Mouse (Mus musculus) intestine, embryonic 14.5 days (tissue): ENCODE results near the gene Fam19a4. TPM values are rescaled to one million over a fixed set of nuclear protein-coding genes. Genes with fewer than 3 reads are reported as not detected.
"Not testable (repeated sequence)": the region's sequence is repeated elsewhere in the genome, so short reads cannot be mapped to it uniquely, and the experiment has no call there.

Experiments used
- ATAC-seq: fragments of 200-750 bp; cut with Nextera tagmentation; replicated peaks from 2 replicates; pipeline ENCODE4 v1.8.0; 2017; ENCODE audit warnings: low read depth, moderate number of reproducible peaks, moderate TSS enrichment, moderate library complexity; ENCODE audit not compliant: low FRiP score, low TSS enrichment
- DNase-seq: peaks from one replicate; pipeline ENCODE4 v3.0.0-alpha.2; 2018; ENCODE audit warnings: low spot score
- H3K27ac ChIP-seq: fragments of 300-500 bp; sonication (generic); 2 replicates; pipeline ENCODE4 v1.5.1; 2014; ENCODE audit warnings: low read depth, mild to moderate bottlenecking, control low read depth
- H3K27me3 ChIP-seq: fragments of 300-500 bp; sonication (generic); replicated peaks from 2 replicates; pipeline ENCODE4 v1.6.1; 2014; ENCODE audit warnings: low read length, control low read depth; ENCODE audit not compliant: control insufficient read depth, insufficient read depth
- H3K36me3 ChIP-seq: fragments of 300-500 bp; sonication (generic); 2 replicates; pipeline ENCODE4 v1.6.1; 2014; ENCODE audit warnings: low read length, control low read depth; ENCODE audit not compliant: control insufficient read depth, insufficient read depth
- H3K4me1 ChIP-seq: fragments of 300-500 bp; sonication (generic); replicated peaks from 2 replicates; pipeline ENCODE4 v1.6.1; 2014; ENCODE audit warnings: low read length, control low read depth, mixed read lengths; ENCODE audit not compliant: control insufficient read depth, insufficient read depth
- H3K4me2 ChIP-seq: fragments of 300-500 bp; sonication (generic); 2 replicates; pipeline ENCODE4 v1.6.1; 2014; ENCODE audit warnings: low read length
- H3K4me3 ChIP-seq: fragments of 300-500 bp; sonication (generic); 2 replicates; pipeline ENCODE4 v1.5.1; 2014; ENCODE audit warnings: low read depth, low read length, control low read depth, mixed read lengths
- H3K9ac ChIP-seq: fragments of 300-500 bp; sonication (generic); 2 replicates; pipeline ENCODE4 v1.6.1; 2014; ENCODE audit warnings: mild to moderate bottlenecking, low read length
- H3K9me3 ChIP-seq: fragments of 300-500 bp; sonication (generic); 2 replicates; pipeline ENCODE4 v1.6.1; 2016; ENCODE audit warnings: low read length, control low read depth; ENCODE audit not compliant: control insufficient read depth
- WGBS: fragments of 180-500 bp; shearing (Covaris S2); extraction: QIAGEN DNeasy Blood & Tissue Kit; methylation state at CpG from one replicate; pipeline ENCODE4 v1.1.7; 2014; 5-methylcytosine and 5-hydroxymethylcytosine counted together
- polyA plus RNA-seq: library from polyadenylated mRNA; unstranded; fragments of >200 nt; fragmentation: Nextera tagmentation; extraction: Ambion mirVana; gene quantifications from 2 replicates; pipeline ENCODE4 v1.2.1, GENCODE M21; 2014

Gene Fam19a4
- polyA plus RNA-seq, 1 experiment from 2014 or later, result not detected

GRCm38 (mm10) chr6:97005038-97005437 lies 55.2 kb downstream of the Fam19a4 start:
- no peaks in the 10 kb centered on the region for H3K9me3 ChIP-seq
- no peak overlapping the region for H3K4me2 ChIP-seq
- H3K27me3 ChIP-seq, result no peaks in the 10 kb centered on the region
- no peak overlapping the region for H3K9ac ChIP-seq
- WGBS, result 15% methylated on average over 11 of the region's 11 CpGs
- no peak for ATAC-seq
- no peak overlapping the region for H3K27ac ChIP-seq
- no peaks in the 10 kb centered on the region for H3K4me1 ChIP-seq
- peak; percentile 65 for DNase-seq
- H3K4me3 ChIP-seq, result no peak overlapping the region
- H3K36me3 ChIP-seq, result no peaks in the 10 kb centered on the region

DNA sequence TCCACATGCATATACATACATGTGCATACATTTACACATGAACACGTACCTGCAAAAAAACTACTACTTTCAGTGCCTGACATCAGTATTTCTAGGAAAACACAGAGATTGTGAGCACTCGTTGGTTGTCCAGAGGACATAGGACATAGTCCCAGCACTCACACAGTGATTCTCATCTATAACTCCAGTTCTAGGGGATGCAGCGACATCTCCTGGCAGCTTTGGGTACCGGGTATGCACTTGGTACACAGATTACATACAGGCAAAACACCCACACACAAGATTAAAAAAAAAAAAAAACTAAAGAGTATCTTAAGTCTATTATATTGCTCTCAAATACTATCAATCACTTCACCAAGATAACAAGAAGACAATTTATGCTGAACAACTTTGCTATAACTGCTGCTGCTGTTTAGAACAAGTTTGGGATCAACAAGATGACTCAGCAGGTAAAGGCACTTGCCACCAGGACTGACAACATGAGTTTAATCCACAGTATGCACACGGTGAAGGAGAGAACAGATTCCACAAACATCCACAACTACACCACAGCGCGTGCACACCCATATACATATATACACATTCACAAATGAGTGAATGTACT lies 64.6 kb downstream of the Fam19a4 start:
- no peak for ATAC-seq
- WGBS, result 88% methylated on average over 7 of the region's 7 CpGs
- Histone ChIP-seq H3K4me3 (no peak overlapping the region), H3K4me2 (no peak overlapping the region), H3K27me3 (no peaks in the 10 kb centered on the region), H3K4me1 (no peaks in the 10 kb centered on the region), H3K9me3 (no peaks in the 10 kb centered on the region), H3K9ac (no peak overlapping the region), H3K27ac (no peak overlapping the region), H3K36me3 (no peaks in the 10 kb centered on the region)
- no peak for DNase-seq

DNA sequence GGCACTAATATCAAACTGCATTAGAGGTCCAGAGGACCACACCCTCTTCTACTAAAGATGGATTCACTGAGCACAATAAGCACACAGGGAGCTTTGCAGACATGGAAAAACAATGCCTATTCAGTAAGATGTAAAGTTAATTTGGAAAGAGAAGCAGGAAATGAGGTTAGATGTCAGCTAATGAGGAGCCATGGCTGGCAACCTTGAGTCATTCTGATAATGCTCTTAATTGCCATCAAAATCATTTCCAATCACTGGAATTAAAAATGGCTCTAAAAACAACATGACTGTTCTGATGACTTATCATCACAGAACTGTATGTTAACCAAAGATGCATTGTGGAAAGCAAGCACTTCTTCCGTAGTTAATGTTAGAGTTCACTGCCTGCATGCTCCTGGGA lies 68.5 kb downstream of the Fam19a4 start:
- H3K4me1 ChIP-seq, result no peaks in the 10 kb centered on the region
- no peak for DNase-seq
- H3K9ac ChIP-seq, result no peak overlapping the region
- WGBS, result 85% methylated on average over 1 of the region's 1 CpGs
- no peak overlapping the region for H3K27ac ChIP-seq
- H3K4me3 ChIP-seq, result no peak overlapping the region
- ATAC-seq, result no peak
- no peaks in the 10 kb centered on the region for H3K27me3 ChIP-seq
- no peaks in the 10 kb centered on the region for H3K9me3 ChIP-seq
- H3K4me2 ChIP-seq, result no peak overlapping the region
- no peaks in the 10 kb centered on the region for H3K36me3 ChIP-seq

GRCm38 (mm10) chr6:96977537-96977936 lies 82.7 kb downstream of the Fam19a4 start:
- WGBS, result 81% methylated on average over 1 of the region's 1 CpGs
- H3K9me3 ChIP-seq, result no peaks in the 10 kb centered on the region
- H3K4me3 ChIP-seq, result no peak overlapping the region
- H3K9ac ChIP-seq, result no peak overlapping the region
- no peak overlapping the region for H3K4me2 ChIP-seq
- no peaks in the 10 kb centered on the region for H3K36me3 ChIP-seq
- DNase-seq, result no peak
- no peak for ATAC-seq
- no peaks in the 10 kb centered on the region for H3K4me1 ChIP-seq
- no peak overlapping the region for H3K27ac ChIP-seq
- H3K27me3 ChIP-seq, result no peaks in the 10 kb centered on the region

DNA sequence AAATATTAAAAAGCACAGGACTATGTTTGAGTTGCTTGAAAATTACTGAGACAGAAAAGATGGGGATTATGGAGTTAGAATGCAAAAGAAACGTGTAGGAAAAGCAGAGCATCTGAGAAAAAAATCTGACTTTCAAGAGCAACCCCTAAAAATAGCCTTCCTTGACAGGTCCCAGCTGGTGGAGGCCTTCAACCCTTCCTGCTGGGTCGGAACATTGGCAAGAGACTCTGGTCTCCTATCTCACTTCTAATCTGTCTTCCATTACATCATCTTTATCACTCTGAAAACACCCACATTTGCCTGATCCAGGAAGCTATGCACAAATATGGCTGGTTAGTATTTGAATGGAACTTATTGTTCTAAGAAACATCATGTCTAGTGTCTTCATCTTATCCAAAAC lies 115.4 kb downstream of the Fam19a4 start:
- Histone ChIP-seq H3K9me3 (no peaks in the 10 kb centered on the region), H3K27me3 (no peaks in the 10 kb centered on the region), H3K36me3 (no peaks in the 10 kb centered on the region), H3K4me2 (no peak overlapping the region), H3K4me1 (no peaks in the 10 kb centered on the region), H3K4me3 (no peak overlapping the region), H3K27ac (no peak overlapping the region), H3K9ac (no peak overlapping the region)
- ATAC-seq (no peak), DNase-seq (no peak)
- WGBS, result 20% methylated on average over 2 of the region's 2 CpGs

DNA sequence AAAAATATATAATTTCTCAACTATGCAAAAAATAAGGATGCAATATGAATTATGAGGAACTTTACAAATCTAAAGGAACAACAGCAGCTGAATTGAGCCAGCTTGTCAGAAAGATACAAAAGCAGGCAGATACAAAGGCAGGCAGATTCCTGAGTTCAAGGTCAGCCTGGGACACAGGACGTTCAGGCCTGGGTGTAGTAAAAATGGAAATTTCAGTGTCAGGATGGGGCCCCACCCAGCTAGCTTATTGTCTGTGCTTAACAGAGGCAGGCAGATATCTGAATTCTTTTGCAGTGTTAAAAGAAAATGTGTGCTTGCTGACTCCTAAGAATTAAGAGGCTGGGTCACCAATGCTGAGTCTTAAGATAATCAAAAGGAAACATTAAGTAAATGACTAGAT lies 124.4 kb downstream of the Fam19a4 start:
- 84% methylated on average over 1 of the region's 1 CpGs for WGBS
- H3K4me2 ChIP-seq, result no peak overlapping the region
- no peak for ATAC-seq

DNA sequence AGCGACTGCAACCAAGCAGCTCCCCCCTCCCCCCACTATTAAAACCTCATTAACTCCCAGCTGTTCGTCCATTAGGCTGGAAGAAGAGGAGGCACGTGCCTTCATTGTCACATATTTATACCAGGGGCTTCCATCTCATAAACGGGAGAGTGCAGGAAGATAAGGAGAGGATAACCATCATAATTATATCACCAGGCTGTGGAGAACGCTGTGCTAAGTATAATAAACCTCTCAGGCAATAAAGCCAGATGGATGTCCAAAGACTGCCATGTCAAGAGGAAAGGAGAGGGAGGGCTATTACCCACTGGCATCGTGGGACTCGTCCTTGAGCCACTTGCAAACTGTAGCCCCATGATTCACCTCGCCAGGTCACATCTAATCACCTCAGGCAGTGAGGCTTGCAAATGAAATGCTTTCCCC lies 151.1 kb downstream of the Fam19a4 start:
- no peaks in the 10 kb centered on the region for H3K9me3 ChIP-seq
- H3K27me3 ChIP-seq, result no peaks in the 10 kb centered on the region
- no peak overlapping the region for H3K4me2 ChIP-seq
- H3K9ac ChIP-seq, result no peak overlapping the region
- no peak overlapping the region for H3K4me3 ChIP-seq
- 0 out of 2 replicates have a peak, but pooled peaks have one; percentile 27 for ATAC-seq
- DNase-seq, result no peak
- 24% methylated on average over 8 of the region's 8 CpGs for WGBS
- H3K4me1 ChIP-seq, result no peaks in the 10 kb centered on the region
- no peaks in the 10 kb centered on the region for H3K36me3 ChIP-seq
- no peak overlapping the region for H3K27ac ChIP-seq

More for the DNA sequence above, 124.4 kb downstream of the Fam19a4 start:
- no peak overlapping the region for H3K27ac ChIP-seq
- DNase-seq, result no peak
- H3K36me3 ChIP-seq, result no peaks in the 10 kb centered on the region
- H3K9me3 ChIP-seq, result no peaks in the 10 kb centered on the region; the same call in 1 of the 2 replicates
- H3K4me3 ChIP-seq, result no peak overlapping the region
- no peaks in the 10 kb centered on the region for H3K27me3 ChIP-seq
- no peaks in the 10 kb centered on the region for H3K4me1 ChIP-seq
- no peak overlapping the region for H3K9ac ChIP-seq

DNA sequence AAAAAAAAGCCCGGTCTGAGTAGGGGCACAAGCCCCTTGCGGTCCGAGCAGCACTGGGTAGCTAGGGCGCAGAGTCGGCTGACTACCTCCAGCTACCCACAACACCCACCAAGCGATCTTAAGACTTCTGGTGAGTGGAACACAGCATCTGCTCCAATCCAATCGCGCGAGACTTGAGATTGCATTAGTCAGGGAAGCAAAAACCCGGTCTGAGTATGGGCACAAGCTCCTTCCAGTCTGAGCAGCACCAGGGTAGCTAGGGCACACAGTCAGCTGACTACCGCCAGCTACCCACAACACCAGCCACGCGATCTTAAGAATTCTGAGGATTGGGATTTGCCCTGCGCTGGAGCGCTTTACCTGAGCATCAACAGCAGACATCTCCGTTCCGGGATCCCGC lies 183.1 kb downstream of the Fam19a4 start:
- not testable (repeated sequence) for H3K36me3 ChIP-seq, H3K9ac ChIP-seq, DNase-seq, H3K27me3 ChIP-seq, H3K4me1 ChIP-seq, H3K4me2 ChIP-seq, H3K4me3 ChIP-seq, H3K27ac ChIP-seq, H3K9me3 ChIP-seq, ATAC-seq
- 91% methylated on average over 17 of the region's 18 CpGs for WGBS

GRCm38 (mm10) chr6:96876651-96877050 lies 183.6 kb downstream of the Fam19a4 start:
- 90% methylated on average over 13 of the region's 13 CpGs for WGBS
- not testable (repeated sequence) for H3K4me2 ChIP-seq, H3K27me3 ChIP-seq, H3K27ac ChIP-seq, H3K4me1 ChIP-seq, ATAC-seq, H3K9ac ChIP-seq, H3K9me3 ChIP-seq, DNase-seq, H3K36me3 ChIP-seq, H3K4me3 ChIP-seq
